Mouse (Mus musculus) layer of hippocampus, adult 9-11 months (tissue): ENCODE data around the gene Btnl1.

Experiments
- DNase-seq: peaks from one replicate; pipeline ENCODE4 v3.0.0; 2022

The Btnl1 gene

DNA sequence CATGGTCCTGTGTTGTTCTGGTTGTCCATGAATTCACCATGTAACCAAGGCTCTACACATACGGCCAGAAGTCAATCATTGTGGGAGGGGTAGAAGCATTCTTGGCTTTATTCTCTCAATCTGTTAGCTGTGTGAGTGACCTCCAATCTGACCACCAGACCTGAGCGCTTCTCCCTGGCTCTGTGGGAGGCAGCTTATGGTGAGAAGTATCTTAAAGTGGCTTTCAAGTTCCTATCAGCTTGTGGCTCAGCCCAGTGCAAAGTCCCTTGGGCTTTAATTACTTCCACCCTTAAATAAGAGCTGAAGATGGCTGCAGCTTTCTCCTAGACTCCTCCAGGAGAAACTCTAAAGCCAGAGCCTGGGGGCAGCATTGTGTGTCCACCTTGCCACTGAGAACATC, at the start of gene Btnl1:
TSS of gene Btnl1 (plus strand) at position 286 of the 400 bp plus-strand sequence.
- no peak for DNase-seq

- DNase-seq, result no peak
Measured at GRCm38 (mm10) chr17:34329807-34330206, 47.1 kb upstream of the Btnl1 start.

GRCm38 (mm10) chr17:34331200-34331599, 45.7 kb upstream of the Btnl1 start:
- no peak for DNase-seq

- DNase-seq, result peak; percentile 54
Measured at GRCm38 (mm10) chr17:34340619-34341402, 36.1 kb upstream of the Btnl1 start.

GRCm38 (mm10) chr17:34344882-34345281, 32.0 kb upstream of the Btnl1 start:
- DNase-seq, result no peak

GRCm38 (mm10) chr17:34345486-34345885, 31.4 kb upstream of the Btnl1 start:
- no peak for DNase-seq

DNA sequence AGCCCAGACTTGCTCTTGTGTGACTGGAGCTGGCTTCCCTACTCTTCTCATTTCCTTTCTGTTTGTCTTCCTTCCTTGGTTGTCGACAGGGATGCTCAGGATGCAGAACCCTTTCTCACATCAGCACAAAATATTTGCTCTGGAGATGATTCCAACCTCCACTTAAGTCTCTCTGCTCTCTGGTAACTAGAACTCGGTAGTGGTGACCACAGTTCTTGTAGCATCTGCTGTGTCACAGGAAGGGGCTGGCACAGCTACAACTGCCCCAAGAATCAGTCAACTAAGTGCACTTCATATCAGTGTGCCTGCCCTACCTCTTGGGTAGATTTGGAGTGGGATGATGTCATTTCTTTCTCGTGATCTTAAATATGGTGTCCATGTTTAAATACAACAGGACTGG, 30.9 kb upstream of the Btnl1 start:
- DNase-seq, result no peak

- peak; percentile 65 for DNase-seq
Measured at GRCm38 (mm10) chr17:34347606-34348308, 29.2 kb upstream of the Btnl1 start.

GRCm38 (mm10) chr17:34349429-34349828, 27.5 kb upstream of the Btnl1 start:
- DNase-seq, result peak; percentile 72

DNA sequence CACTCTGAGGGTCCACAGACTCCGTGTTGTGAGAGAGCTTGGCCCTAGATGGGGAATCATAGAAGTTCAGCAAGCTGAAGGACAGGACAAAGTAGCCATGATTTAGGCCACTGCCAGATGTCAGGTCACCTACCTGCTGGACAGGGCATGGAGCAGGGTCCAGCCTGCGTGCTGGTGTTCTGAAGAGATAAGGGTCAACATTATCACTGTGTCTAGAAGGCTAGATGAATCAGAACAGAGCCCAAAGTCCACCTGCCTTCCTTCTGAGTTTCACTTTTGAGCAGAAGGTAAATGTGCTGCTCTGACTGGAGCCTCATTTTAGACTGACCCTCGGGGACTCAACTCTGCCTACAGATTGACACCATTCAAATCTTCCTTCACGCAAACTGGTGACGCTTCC, 22.4 kb upstream of the Btnl1 start, which contains the start of gene Btnl2:
TSS of gene Btnl2 (plus strand) at position 284 of the 400 bp plus-strand sequence.
- no peak for DNase-seq

- DNase-seq, result no peak
Measured at GRCm38 (mm10) chr17:34354940-34355339, 22.0 kb upstream of the Btnl1 start.

DNA sequence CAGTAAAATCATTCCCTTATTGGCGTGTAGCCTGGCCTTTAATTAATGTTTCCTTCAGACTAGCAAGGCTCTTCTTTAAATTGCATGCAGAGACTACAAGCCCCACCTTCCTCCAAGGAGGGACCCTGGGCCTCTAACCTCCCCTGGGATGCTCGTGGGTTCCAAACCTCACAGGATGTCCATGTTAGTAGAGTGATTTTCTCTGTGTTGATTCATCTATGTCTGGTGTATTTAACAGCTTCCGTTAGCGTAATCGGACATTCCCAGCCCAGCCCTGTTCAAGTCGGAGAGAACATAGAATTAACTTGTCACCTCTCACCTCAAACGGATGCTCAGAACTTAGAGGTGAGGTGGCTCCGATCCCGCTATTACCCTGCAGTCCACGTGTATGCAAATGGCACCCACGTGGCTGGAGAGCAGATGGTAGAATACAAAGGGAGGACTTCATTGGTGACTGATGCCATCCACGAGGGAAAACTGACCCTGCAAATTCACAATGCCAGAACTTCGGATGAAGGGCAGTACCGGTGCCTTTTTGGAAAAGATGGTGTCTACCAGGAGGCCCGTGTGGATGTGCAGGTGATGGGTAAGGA, 13.9 kb upstream of the Btnl1 start:
- no peak for DNase-seq

- DNase-seq, result peak; percentile 25
Measured at GRCm38 (mm10) chr17:34363676-34364310, 13.1 kb upstream of the Btnl1 start.

- DNase-seq, result no peak
Measured at GRCm38 (mm10) chr17:34365031-34365430, 11.9 kb upstream of the Btnl1 start.

DNA sequence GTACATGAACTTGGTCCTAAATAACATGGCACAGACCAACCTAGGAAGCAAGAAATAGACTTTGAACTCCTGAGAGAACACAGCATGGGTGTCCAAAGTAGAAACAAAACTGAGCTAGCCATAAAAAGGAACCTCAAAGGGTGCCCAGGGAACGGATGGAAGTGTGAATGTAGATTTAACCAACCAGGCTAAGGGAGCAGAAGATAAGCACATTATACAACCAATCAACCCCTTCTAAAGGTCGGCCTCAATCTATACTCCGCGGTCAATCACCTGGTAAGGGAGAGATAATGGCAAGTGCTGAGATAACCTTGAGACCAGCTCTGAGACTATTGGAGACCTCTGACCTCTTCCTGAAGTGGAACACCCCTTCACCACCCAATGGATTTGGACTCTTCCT, 6.4 kb upstream of the Btnl1 start:
- no peak for DNase-seq

- no peak for DNase-seq
Measured at GRCm38 (mm10) chr17:34373055-34373709, 3.8 kb upstream of the Btnl1 start.

- DNase-seq, result no peak
Measured at GRCm38 (mm10) chr17:34377450-34378209, 698 bp downstream of the Btnl1 start.

- no peak for DNase-seq
Measured at GRCm38 (mm10) chr17:34378716-34379115, 1.8 kb downstream of the Btnl1 start.

- DNase-seq, result no peak
Measured at GRCm38 (mm10) chr17:34379451-34379850, 2.5 kb downstream of the Btnl1 start.

- DNase-seq, result no peak
Measured at GRCm38 (mm10) chr17:34381876-34382275, 4.9 kb downstream of the Btnl1 start.

GRCm38 (mm10) chr17:34383212-34383611, 6.3 kb downstream of the Btnl1 start:
- no peak for DNase-seq

GRCm38 (mm10) chr17:34384699-34385098, 7.8 kb downstream of the Btnl1 start:
- DNase-seq, result no peak
